Mouse (Mus musculus): ENCODE measurements around the gene Slc38a9.

DNA sequence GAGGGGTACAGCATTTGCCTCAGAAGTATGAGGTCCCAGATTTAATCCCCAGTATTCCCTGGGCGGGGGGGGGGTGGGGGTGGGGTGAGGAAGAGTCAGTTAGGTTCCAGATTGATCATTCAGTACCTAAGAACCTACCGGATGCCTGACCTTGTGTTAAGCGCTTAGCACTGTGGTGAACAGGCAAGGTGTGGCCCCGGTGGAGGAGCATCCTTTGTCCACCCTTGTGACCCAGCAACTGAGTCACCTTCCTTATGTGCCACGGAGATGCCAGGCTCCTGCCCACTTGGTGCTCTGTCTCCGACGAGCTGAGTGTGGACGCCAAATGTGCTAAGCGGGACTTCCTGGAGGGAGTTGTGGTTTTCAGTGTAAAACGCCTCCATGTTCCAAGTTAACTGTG lies 75.9 kb downstream of the Slc38a9 start:
- TF ChIP-seq CTCF (IDR thresholded peaks at IDR 0.05; ENCODE audit: low read depth) (no peak), EP300 (optimal IDR thresholded peaks at IDR 0.05) (no peak)
